Mouse (Mus musculus) midbrain, embryonic 11.5 days (tissue): Measurements from ENCODE around the gene Olfr172. TPM values are rescaled to one million over a fixed set of nuclear protein-coding genes. Genes with fewer than 3 reads are reported as not detected.

Source experiments
- ATAC-seq: fragments of 200-750 bp; cut with Nextera tagmentation; 2 replicates; pipeline ENCODE4 v1.8.0; 2017; ENCODE audit warnings: moderate TSS enrichment, moderate library complexity; ENCODE audit not compliant: low FRiP score
- DNase-seq: peaks from one replicate; pipeline ENCODE4 v3.0.0; 2015; ENCODE audit warnings: low spot score; ENCODE audit errors: missing footprints
- H3K27ac ChIP-seq: fragments of 300-500 bp; sonication (generic); 2 replicates; pipeline ENCODE4 v1.5.1; 2014; ENCODE audit warnings: low read depth, low read length
- H3K27me3 ChIP-seq: fragments of 300-500 bp; sonication (generic); 2 replicates; pipeline ENCODE4 v1.6.1; 2014; ENCODE audit warnings: mild to moderate bottlenecking, low read length, moderate library complexity, mixed read lengths; ENCODE audit not compliant: control insufficient read depth, insufficient read depth
- H3K36me3 ChIP-seq: fragments of 300-500 bp; sonication (generic); 2 replicates; pipeline ENCODE4 v1.6.1; 2014; ENCODE audit warnings: mild to moderate bottlenecking, low read length, moderate library complexity, mixed read lengths; ENCODE audit not compliant: control insufficient read depth, insufficient read depth
- H3K4me1 ChIP-seq: fragments of 300-500 bp; sonication (generic); 2 replicates; pipeline ENCODE4 v1.6.1; 2014; ENCODE audit warnings: low read length; ENCODE audit not compliant: control insufficient read depth, insufficient read depth
- H3K4me2 ChIP-seq: fragments of 300-500 bp; sonication (generic); 2 replicates; pipeline ENCODE4 v1.6.1; 2014; ENCODE audit warnings: mild to moderate bottlenecking, moderate library complexity
- H3K4me3 ChIP-seq: fragments of 300-500 bp; sonication (generic); 2 replicates; pipeline ENCODE4 v1.5.1; 2014; ENCODE audit warnings: low read depth, low read length
- H3K9ac ChIP-seq: fragments of 300-500 bp; sonication (generic); 2 replicates; pipeline ENCODE4 v1.6.1; 2014; ENCODE audit warnings: low read length
- H3K9me3 ChIP-seq: fragments of 300-500 bp; sonication (generic); 2 replicates; pipeline ENCODE4 v1.6.1; 2016; ENCODE audit warnings: low read length; ENCODE audit not compliant: control insufficient read depth
- WGBS: fragments of 180-500 bp; shearing (Covaris S2); extraction: QIAGEN DNeasy Blood & Tissue Kit; methylation state at CpG from one replicate; pipeline ENCODE4 v1.1.7; 2014; 5-methylcytosine and 5-hydroxymethylcytosine counted together
- polyA plus RNA-seq: library from polyadenylated mRNA; unstranded; fragments of >200 nt; fragmentation: Nextera tagmentation; extraction: Ambion mirVana; gene quantifications from 2 replicates; pipeline ENCODE4 v1.2.1, GENCODE M21; 2014

The Olfr172 gene
- polyA plus RNA-seq, result not detected in 2 replicates

DNA sequence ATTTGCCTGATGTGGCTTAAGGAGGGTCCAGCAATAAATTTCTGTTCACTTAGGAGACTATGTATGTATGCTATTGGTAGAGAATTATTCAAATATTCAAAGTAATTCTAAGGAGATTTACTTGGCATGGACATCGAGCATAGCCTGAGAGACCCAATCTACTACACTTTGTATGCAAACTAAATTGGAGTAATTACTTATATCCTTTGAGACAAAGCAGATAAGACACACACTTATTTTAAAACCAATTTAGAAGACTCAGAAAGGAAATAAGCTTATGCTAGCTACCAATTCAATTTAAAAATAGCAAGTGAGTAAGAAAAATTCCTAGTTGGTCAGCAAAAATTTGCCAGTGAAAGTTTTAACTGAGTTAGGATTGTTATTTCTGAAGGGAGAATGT is at the start of gene Olfr172:
TSS of gene Olfr172 (minus strand) at position 101 of the 400 bp plus-strand sequence.
- Histone ChIP-seq H3K27me3 (no peaks in the 10 kb centered on the region), H3K9me3 (no peaks in the 10 kb centered on the region), H3K36me3 (no peaks in the 10 kb centered on the region), H3K4me1 (no peaks in the 10 kb centered on the region), H3K27ac (no peak within 1 kb of the TSS), H3K4me3 (no peak within 1 kb of the TSS), H3K9ac (no peak within 1 kb of the TSS), H3K4me2 (no peak within 1 kb of the TSS)
- WGBS, result 79% methylated on average over 1 of the region's 1 CpGs
- ATAC-seq (no peak), DNase-seq (no peak)

DNA sequence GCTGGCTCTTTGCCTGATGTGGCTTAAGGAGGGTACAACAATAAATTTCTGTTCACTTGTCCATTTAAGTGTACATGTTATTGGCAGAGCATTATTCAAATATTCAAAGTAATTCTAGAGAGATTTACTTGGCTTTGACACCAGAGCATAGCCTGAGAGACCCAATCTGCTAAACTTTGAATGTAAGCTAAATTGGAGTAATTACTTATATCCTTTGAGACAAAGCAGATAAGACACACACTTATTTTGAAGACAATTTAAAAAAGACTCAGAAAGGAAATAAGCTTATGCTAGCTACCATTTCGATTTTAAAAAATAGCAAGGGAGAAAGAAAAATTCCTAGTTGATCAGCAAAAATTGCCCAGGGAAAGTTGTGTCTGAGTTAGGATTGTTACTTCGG is 37.2 kb upstream of the Olfr172 start, which contains the start of gene Olfr173:
TSS of gene Olfr173 (minus strand) at position 101 of the 400 bp plus-strand sequence.
- H3K27ac ChIP-seq, result no peak within 1 kb of the TSS
- no peak within 1 kb of the TSS for H3K9ac ChIP-seq
- H3K4me2 ChIP-seq, result no peak within 1 kb of the TSS
- no peak within 1 kb of the TSS for H3K4me3 ChIP-seq
- WGBS, result 83% methylated on average over 2 of the region's 2 CpGs
- H3K27me3 ChIP-seq, result no peaks in the 10 kb centered on the region
- no peaks in the 10 kb centered on the region for H3K4me1 ChIP-seq
- H3K9me3 ChIP-seq, result no peaks in the 10 kb centered on the region
- H3K36me3 ChIP-seq, result no peaks in the 10 kb centered on the region
- DNase-seq, result no peak
- no peak for ATAC-seq

DNA sequence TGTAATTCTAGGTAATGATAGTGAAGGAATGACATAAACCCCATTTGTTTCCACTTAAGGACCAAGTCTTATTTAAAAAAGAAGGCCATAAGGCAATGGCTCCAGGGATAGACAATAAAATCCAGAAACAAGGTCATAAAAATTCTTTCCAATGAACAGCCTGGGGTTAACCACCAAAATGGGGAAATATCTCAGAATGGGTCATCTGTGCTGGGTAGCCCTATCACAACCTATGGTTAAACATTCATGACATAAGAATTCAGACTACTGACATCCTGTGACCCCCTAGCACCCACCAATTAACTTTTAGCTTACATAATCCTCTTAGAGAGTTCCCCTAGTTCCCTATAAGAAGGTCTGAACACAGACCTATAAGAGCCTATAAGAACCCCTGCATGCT is 6.8 kb downstream of the Olfr172 start:
- Histone ChIP-seq H3K36me3 (no peaks in the 10 kb centered on the region), H3K9me3 (no peaks in the 10 kb centered on the region), H3K27ac (no peak overlapping the region), H3K4me2 (no peak overlapping the region), H3K27me3 (no peaks in the 10 kb centered on the region), H3K4me3 (no peak overlapping the region), H3K9ac (no peak overlapping the region), H3K4me1 (no peaks in the 10 kb centered on the region)
- no peak for ATAC-seq
- no peak for DNase-seq

DNA sequence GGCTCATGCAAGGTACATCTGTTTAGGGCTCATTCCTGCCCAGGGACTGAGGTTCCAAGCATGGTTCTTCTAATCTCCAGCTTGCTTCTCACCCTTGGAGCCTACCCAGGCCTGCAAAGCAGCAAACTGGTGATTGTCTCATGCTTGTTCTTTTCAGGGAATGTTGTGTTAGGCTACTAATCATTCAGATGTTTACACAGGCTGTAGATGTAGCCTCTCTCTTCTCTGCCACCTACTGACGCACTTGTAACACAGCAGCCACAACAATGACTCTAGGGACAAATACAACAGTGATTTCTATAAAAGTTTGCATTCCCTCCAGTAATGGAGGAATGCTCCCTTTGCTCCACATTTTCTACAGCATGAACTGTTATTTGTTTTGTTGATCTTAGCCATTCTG is 11.7 kb downstream of the Olfr172 start:
- Histone ChIP-seq H3K4me2 (no peak overlapping the region), H3K27ac (no peak overlapping the region), H3K36me3 (no peaks in the 10 kb centered on the region), H3K4me3 (no peak overlapping the region), H3K9me3 (no peaks in the 10 kb centered on the region), H3K4me1 (no peaks in the 10 kb centered on the region), H3K27me3 (no peaks in the 10 kb centered on the region), H3K9ac (no peak overlapping the region)
- DNase-seq (no peak), ATAC-seq (peak; percentile 38; the same call in 1 of the 2 replicates)
- 23% methylated on average over 1 of the region's 1 CpGs for WGBS

DNA sequence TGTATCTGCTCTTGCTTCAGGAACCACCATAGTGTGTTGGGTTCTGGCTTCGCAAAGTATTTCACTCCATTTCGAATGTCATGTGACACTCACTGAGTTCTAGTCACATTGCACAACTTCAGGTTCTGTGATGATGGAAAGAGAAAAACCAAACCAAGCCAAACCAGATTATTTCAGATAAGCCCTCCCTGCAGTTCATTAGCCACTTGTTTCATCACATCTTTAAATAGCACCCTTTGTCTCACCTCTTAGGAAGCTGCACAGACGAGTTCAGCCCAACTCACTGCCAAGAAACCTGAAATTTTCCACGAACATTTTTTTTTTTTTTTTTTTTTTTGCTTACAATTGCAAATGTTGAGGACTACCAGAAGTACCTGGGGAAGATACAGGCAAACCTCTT is 16.3 kb downstream of the Olfr172 start:
- H3K9ac ChIP-seq, result no peak overlapping the region
- 77% methylated on average over 4 of the region's 4 CpGs for WGBS
- no peak for ATAC-seq

DNA sequence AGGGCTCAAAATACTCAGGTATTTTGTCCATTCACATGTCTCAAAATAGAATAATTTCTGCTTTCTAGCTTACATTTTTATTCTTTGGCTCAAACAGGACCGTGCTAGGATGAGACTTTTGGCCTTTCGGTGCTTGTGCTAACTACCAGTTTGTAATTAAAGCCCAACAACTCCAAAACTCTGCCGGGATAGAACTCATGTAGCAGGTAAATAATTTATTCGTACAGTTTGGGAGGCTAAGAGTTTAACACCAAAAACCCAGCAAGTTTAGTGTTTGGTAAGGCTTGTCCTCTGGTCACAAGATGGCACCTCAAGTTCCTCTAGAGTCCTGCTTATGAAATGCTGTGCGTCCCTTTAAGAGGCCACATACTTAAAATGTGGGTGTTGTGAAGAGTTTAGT is 22.2 kb downstream of the Olfr172 start:
- DNase-seq (no peak), ATAC-seq (no peak)
- H3K4me2 ChIP-seq, result no peak overlapping the region
- H3K9ac ChIP-seq, result no peak overlapping the region
- no peak overlapping the region for H3K4me3 ChIP-seq
- H3K4me1 ChIP-seq, result no peaks in the 10 kb centered on the region
- H3K27me3 ChIP-seq, result no peaks in the 10 kb centered on the region
- 94% methylated on average over 5 of the region's 5 CpGs for WGBS
- no peak overlapping the region for H3K27ac ChIP-seq
- no peaks in the 10 kb centered on the region for H3K9me3 ChIP-seq
- H3K36me3 ChIP-seq, result no peaks in the 10 kb centered on the region

More for the DNA sequence above, 16.3 kb downstream of the Olfr172 start:
- Histone ChIP-seq H3K9me3 (no peaks in the 10 kb centered on the region), H3K36me3 (no peaks in the 10 kb centered on the region), H3K4me3 (no peak overlapping the region), H3K4me2 (no peak overlapping the region), H3K4me1 (no peaks in the 10 kb centered on the region), H3K27me3 (no peaks in the 10 kb centered on the region), H3K27ac (no peak overlapping the region)
- DNase-seq, result no peak

DNA sequence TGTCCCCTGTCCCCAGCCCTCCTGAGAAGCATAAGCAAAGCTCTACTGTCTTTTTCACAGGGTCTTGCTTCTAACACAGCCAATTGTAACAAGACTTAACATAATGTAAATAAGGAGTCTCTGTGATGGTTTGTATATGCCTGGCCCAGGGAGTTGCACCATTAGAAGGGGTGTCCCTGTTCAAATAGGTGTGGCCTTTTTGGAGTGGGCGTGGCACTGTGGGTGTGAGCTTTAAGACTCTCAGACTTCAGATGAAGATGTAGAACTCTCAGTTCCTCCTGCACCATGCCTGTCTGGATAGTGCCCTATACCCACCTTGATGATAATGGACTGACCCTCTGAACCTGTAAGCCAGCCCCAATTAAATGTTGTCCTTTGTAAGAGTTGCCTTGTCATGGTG is 24.2 kb downstream of the Olfr172 start:
- H3K9me3 ChIP-seq, result no peaks in the 10 kb centered on the region
- WGBS, result 65% methylated on average over 1 of the region's 1 CpGs
- no peak overlapping the region for H3K27ac ChIP-seq
- H3K36me3 ChIP-seq, result peaks cover 3% of the 10 kb centered on the region; the same call in 1 of the 2 replicates
- H3K27me3 ChIP-seq, result no peaks in the 10 kb centered on the region
- H3K4me1 ChIP-seq, result no peaks in the 10 kb centered on the region
- H3K9ac ChIP-seq, result no peak overlapping the region
- ATAC-seq (peak; percentile 33; the same call in 1 of the 2 replicates), DNase-seq (no peak)
- H3K4me3 ChIP-seq, result no peak overlapping the region
- H3K4me2 ChIP-seq, result no peak overlapping the region

DNA sequence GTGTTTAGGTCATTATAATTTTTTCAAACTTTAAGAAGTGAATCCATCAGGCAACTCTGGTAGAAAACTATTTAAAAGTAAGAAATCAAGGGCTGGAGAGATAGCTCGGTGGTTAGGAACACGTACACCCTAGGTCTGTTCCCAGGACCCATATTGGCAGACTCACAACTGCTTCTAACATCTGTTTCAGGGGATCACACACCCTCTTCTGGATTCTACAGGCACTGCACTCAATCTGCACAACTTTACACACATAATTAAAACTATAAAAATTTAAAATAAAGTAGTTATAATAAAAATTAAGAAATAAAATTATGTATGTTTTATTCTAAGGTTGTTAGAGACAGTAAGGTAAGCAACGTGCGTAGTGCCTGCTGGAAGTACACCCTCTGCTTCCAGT is 24.8 kb downstream of the Olfr172 start:
- Histone ChIP-seq H3K36me3 (peaks cover 3% of the 10 kb centered on the region; the same call in 1 of the 2 replicates), H3K4me1 (no peaks in the 10 kb centered on the region), H3K9me3 (no peaks in the 10 kb centered on the region), H3K4me3 (no peak overlapping the region), H3K27me3 (no peaks in the 10 kb centered on the region), H3K27ac (no peak overlapping the region), H3K9ac (no peak overlapping the region), H3K4me2 (no peak overlapping the region)
- WGBS, result 78% methylated on average over 4 of the region's 4 CpGs
- no peak; the same call in 1 of the 2 replicates for ATAC-seq
- no peak for DNase-seq

DNA sequence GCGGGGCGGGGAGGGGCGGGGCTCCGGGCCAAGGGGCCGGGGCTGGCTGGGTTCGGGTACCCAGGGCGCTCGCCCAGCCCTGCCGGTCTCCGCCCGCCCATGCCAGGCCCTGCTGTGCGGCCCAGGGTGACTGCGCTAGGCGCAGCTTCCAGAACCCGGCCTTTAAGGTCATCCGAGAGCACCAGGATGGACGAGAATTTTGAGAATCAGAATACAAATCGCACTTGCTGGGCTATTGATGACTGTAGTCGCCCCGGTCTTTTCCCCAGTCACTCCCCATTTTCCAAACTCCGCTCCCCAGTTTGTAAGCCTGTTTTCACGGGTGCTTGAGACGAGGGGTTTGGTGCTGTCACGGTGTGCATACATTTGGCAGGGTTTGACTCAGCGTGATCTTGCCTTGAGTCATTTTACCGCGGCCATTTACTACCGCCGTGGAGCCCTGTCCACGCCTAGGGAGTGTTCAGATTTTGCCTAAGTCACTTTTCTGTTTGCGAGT is 34.8 kb downstream of the Olfr172 start:
- Histone ChIP-seq H3K9ac (peak overlapping the region; percentile 62), H3K4me1 (no peaks in the 10 kb centered on the region; the same call in 1 of the 2 replicates), H3K4me2 (peak overlapping the region; percentile 43), H3K9me3 (no peaks in the 10 kb centered on the region), H3K4me3 (peak overlapping the region; percentile 55), H3K27ac (no peak overlapping the region; the same call in 1 of the 2 replicates), H3K36me3 (peaks cover 4% of the 10 kb centered on the region; the same call in 1 of the 2 replicates), H3K27me3 (no peaks in the 10 kb centered on the region)
- peak; percentile 93 for ATAC-seq
- under 1% methylated on average over 20 of the region's 31 CpGs for WGBS
- DNase-seq, result peak; percentile 92
